Mouse (Mus musculus): ENCODE measurements at regions not wholly inside any gene's neighbourhood (a gene's known extent, or its start where the extent isn't known, plus 50 kb on each side); places are given as distances from the start of the nearest gene placed in this dataset.

DNA sequence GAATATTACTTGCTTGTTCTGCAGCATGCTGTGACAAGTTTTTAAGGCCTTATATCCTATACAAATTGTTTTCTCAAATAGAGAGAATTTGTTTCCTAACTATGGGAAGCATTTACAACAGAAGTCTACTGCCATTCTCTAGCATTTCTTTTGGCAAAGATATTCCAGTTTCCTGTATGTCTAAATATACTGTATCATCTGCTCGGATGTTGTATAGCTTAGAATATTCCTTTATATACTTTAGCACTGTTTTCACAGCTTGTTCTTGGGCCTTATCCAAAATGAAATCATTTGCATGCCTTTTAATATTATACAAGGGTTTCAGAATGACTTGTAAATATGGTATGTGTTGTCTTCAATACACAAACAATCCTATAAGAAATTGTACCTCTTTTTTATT is 92.1 kb upstream of the Ins2 start:
- intact Hi-C loops (cut with DNase I): no loop called here
- peak in 1 of 2 experiments; percentile 5 for DNase-seq (ENCODE audit: extremely low spot score in 1 of 2, low spot score in 2 of 2)

DNA sequence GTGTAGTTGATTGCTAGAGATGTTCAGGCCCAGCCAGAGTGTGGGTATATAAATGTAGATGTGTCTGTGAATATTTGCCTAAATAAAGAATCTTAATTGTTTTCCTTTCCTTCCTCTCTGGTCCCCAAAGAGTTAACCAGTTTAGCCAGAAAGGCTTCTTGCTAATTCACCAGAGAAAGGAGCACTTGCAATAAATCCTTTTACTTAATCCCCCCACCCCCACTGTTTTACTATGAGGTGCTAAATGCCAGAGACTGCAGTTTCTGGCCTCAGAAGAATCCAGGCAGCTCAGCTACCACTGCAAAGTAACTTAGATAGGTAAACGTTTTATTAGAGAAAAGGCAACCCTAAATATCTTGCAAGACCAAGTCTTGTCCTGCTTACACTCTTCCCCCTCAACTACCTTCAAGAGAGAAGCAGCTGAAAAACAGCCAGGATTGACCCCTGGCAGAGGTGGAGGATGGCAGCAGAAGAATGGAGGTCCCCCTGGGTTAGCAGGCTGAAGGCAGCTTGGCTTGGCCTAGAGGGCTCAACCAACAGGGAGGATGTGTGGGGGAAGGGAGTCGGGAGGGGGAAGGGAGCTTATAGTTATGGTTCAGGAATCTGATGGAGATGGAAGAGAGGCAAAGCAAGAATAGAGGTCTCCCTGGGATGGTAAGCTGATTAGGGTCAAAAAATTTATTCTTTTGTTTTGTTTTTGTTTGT is 87.9 kb upstream of the Ins2 start:
- intact Hi-C loops (cut with DNase I): no loop called here

DNA sequence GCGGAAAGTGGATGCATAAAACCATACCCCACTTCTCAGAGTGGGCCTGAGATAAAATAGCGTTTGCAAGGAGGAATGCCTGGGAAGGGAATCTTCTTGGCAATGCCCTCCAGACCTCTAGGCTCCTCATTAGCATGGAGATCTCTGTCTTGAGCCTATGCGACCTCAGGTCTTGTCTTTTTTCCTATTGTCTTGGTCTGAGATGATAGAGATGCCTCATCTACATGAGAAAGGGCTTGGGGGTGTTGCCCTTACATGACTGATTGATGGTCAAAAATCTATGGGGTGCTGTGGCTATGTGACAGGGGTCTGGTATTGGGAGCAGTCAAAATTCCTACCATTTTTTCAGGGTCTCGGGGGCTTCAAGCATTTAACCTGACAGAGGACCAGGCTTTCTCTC is 67.5 kb upstream of the Ins2 start:
- intact Hi-C loops (cut with DNase I): no loop called here
- DNase-seq (ENCODE audit: extremely low spot score in 1 of 2, low spot score in 2 of 2): no peak

More for the DNA sequence above, 87.9 kb upstream of the Ins2 start:
- DNase-seq (ENCODE audit: extremely low spot score in 1 of 2, low spot score in 2 of 2): peak in 1 of 2 experiments; percentile 11

DNA sequence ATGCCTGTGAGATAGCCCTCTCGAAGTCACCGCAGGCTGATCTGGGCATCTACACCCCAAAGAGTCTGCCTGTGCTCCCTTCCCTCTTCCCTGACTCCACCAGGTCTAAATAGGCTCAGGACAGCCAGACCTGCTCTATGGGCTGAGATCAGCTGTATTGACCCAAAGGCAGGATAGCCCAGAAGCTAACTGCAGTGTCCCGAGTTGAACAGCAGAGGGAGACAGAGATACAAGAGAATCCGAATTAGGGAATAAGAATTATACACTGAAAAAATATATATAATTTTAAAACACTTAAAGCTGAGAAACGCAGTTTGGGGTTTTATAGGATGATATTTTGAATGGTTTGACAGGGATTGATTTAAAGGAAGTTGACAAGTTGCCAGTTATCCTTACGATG is 56.2 kb upstream of the Ins2 start:
- DNase-seq (ENCODE audit: extremely low spot score in 1 of 2, low spot score in 2 of 2): peak; percentile 34
- intact Hi-C loops (cut with DNase I): loop anchor here (2.0 kb wide), 1 partner anchor 47 kb away; no protein-coding TSS in a partner anchor

DNA sequence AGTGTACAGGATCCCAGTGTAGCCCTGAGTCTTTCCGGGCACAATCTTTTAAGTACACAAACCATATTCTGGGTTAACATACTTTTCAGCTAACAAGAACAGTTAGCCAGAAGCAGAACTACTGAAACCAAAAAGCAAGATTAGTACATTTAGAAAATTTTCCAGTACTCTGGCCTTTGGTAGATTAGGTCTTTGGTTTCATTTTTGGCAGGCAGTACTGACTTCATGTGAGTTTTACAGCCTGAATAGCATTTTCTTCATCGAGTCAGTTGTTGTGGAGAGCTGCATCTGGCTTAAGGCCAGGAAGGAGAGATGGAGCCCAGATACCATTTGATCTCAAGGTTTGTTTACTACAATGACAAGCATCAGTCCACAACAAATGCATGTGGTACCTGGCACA is 51.3 kb upstream of the Ins2 start:
- DNase-seq (ENCODE audit: extremely low spot score in 1 of 2, low spot score in 2 of 2): no peak
- intact Hi-C loops (cut with DNase I): no loop called here
